Mouse (Mus musculus) liver, embryonic 16.5 days (tissue): ENCODE data around the gene Eml3. TPM values are rescaled to one million over a fixed set of nuclear protein-coding genes. Genes with fewer than 3 reads are reported as not detected.
A peak's percentile ranks its signal among the peaks of the same experiment; 100 is the strongest.

ENCODE experiments used
- ATAC-seq: fragments of 200-750 bp; cut with Nextera tagmentation; 2 replicates; pipeline ENCODE4 v1.8.0; 2017; ENCODE audit warnings: low read depth, mild to moderate bottlenecking, moderate number of reproducible peaks, moderate library complexity
- H3K27ac ChIP-seq: fragments of 300-500 bp; sonication (generic); 2 replicates; pipeline ENCODE4 v1.5.1; 2014; ENCODE audit warnings: mild to moderate bottlenecking, low read length
- H3K27me3 ChIP-seq: fragments of 300-500 bp; sonication (generic); 2 replicates; pipeline ENCODE4 v1.6.1; 2014; ENCODE audit warnings: low read depth, low read length, mixed read lengths; ENCODE audit not compliant: control insufficient read depth, insufficient read depth
- H3K36me3 ChIP-seq: fragments of 300-500 bp; sonication (generic); 2 replicates; pipeline ENCODE4 v1.6.1; 2014; ENCODE audit warnings: mild to moderate bottlenecking; ENCODE audit not compliant: control insufficient read depth, insufficient read depth
- H3K4me1 ChIP-seq: fragments of 300-500 bp; sonication (generic); 2 replicates; pipeline ENCODE4 v1.6.1; 2014; ENCODE audit warnings: low read depth, low read length, mixed read lengths; ENCODE audit not compliant: control insufficient read depth
- H3K4me2 ChIP-seq: fragments of 300-500 bp; sonication (generic); 2 replicates; pipeline ENCODE4 v1.6.1; 2014; ENCODE audit warnings: low read depth, low read length, mixed read lengths
- H3K4me3 ChIP-seq: fragments of 300-500 bp; sonication (generic); 2 replicates; pipeline ENCODE4 v1.5.1; 2014; ENCODE audit warnings: low read depth, mild to moderate bottlenecking, low read length
- H3K9ac ChIP-seq: fragments of 300-500 bp; sonication (generic); 2 replicates; pipeline ENCODE4 v1.6.1; 2014; ENCODE audit warnings: low read depth, low read length
- H3K9me3 ChIP-seq: fragments of 300-500 bp; sonication (generic); replicated peaks from 2 replicates; pipeline ENCODE4 v1.6.1; 2016; ENCODE audit warnings: low read length; ENCODE audit not compliant: control insufficient read depth
- WGBS: fragments of 180-500 bp; shearing (Covaris S2); extraction: QIAGEN DNeasy Blood & Tissue Kit; methylation state at CpG from one replicate; pipeline ENCODE4 v1.1.7; 2014; ENCODE audit not compliant: insufficient replicate concordance; 5-methylcytosine and 5-hydroxymethylcytosine counted together
- polyA plus RNA-seq: library from polyadenylated mRNA; unstranded; fragments of >200 nt; fragmentation: Nextera tagmentation; extraction: Ambion mirVana; gene quantifications from 2 replicates; pipeline ENCODE4 v1.2.1, GENCODE M21; 2015

Gene Eml3
- polyA plus RNA-seq, result 11.4 and 12.8 TPM in 2 replicates

DNA sequence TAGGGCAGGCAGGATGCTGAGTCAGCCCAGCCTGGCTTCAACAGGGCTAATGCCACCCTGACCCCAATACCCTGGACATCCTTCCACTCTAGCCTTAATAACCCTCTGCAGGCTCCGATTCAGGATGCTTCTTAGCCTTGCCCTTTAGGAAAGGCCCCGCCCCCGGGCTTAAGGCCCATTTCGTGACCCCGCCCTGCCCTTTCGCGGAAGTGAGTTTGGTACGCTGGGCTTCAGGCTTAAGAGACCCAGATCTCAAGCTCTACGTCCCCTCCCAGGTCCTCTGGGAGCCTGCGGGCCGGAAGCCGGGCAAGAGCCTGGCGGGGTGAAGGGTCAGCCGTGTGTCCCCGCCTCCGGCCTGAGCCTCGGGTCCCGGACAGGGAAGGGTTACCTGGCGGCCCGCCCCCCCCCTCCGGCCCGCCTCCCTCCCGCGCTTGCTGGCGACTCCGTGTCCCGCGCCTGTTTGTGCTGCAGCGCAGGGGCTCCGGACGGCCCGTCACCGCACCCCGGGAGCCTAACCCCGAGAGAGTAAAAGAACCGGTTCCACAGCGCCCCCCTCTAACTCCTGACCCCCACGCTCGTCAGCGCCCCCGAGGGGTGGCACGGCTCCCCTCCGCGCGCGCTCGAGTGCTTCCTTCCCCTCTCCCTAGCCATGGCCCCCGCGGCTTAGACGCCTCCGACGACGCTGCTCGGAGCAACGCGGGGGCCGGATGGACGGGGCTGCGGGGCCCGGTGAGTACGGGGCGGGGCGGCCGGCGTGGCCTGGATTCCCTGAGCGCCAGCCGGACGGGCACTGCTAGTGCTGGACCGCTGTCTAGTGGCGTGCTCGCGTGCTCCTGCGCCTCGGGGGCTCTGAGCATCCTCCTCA lies at the start of gene Eml3, which contains the start of gene Rom1:
Gene Eml3 (plus strand): TSS at position 329 of the 865 bp plus-strand sequence.
Gene Rom1 (minus strand): TSS at position 133 of the 865 bp plus-strand sequence.
- Histone ChIP-seq H3K27ac (peak within 1 kb of the TSS; percentile 91), H3K9ac (peak within 1 kb of the TSS; percentile 88), H3K4me2 (peak within 1 kb of the TSS; percentile 99), H3K4me3 (peak within 1 kb of the TSS; percentile 90), H3K4me1 (peaks cover 41% of the 10 kb centered on the region), H3K9me3 (no peaks in the 10 kb centered on the region), H3K36me3 (peaks cover 5% of the 10 kb centered on the region; the same call in 1 of the 2 replicates), H3K27me3 (no peaks in the 10 kb centered on the region)
- WGBS, result under 1% methylated on average over 70 of the region's 74 CpGs
- ATAC-seq, result peak; percentile 76

DNA sequence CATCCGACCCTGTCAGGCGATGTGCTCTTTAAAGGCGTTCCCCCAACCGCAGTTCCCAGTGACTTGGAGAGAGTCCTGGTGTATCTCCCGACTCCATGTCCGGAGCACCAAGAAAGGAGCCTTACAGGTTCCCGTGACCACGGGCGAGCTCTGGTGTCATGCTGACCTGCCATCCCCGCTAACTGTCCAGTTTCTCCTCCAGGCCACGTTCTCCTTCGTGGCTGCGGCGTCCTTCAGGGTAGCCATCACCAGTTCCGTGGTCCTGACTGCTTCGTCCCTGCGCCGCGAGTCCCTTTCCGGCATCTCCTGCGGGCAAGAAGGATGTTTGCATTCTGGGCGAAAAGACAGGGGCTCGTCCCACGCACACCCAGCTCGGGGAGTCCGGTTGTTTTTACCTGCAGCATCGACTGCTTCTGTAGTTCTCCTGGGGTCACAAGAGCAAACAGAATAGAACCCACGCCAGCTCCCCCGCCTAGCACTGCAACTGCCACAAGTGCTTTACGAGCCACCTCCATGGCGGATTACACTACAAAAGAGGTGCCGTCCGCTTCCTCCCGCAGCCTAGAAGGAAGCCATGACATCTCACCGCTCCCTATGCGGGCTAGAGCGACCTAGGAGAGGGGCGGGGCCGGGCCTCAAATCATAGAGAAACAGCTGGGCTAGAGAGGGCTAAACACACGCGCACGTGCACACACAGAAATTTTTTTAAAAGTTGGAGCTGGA lies 48.9 kb upstream of the Eml3 start, which contains the start of gene Uqcc3:
Gene Uqcc3 (minus strand): TSS at position 613 of the 723 bp plus-strand sequence.
- peak; percentile 98 for ATAC-seq
- Histone ChIP-seq H3K4me2 (peak within 1 kb of the TSS; percentile 87), H3K4me1 (peaks cover 13% of the 10 kb centered on the region), H3K9ac (peak within 1 kb of the TSS; percentile 93), H3K36me3 (peaks cover 14% of the 10 kb centered on the region), H3K9me3 (no peaks in the 10 kb centered on the region), H3K27me3 (no peaks in the 10 kb centered on the region), H3K27ac (peak within 1 kb of the TSS; percentile 81), H3K4me3 (peak within 1 kb of the TSS; percentile 89)
- under 1% methylated on average over 42 of the region's 42 CpGs for WGBS

DNA sequence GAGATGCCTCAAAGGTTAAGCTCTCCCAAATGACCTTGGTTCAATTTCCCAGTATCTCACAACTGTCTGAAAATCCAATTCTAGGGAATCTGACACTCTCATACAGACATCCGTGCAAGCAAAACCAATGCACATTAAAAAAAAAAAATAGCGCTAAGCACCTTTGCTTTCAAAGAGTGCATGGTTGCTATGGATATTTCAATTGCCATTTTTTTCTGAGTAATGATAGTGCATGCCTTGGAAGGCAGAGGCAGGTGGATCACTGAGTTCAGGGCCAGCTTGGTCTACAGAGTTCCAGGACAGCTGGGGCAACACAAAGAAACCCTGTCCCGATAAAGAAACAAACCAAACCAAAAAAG lies 48.3 kb upstream of the Eml3 start:
- no peaks in the 10 kb centered on the region for H3K27me3 ChIP-seq
- H3K4me3 ChIP-seq, result peak overlapping the region; percentile 89
- WGBS, result 7% methylated on average over 3 of the region's 3 CpGs
- peak overlapping the region; percentile 87 for H3K4me2 ChIP-seq
- H3K9me3 ChIP-seq, result no peaks in the 10 kb centered on the region
- peaks cover 13% of the 10 kb centered on the region for H3K4me1 ChIP-seq
- H3K27ac ChIP-seq, result peak overlapping the region; percentile 81; the same call in 1 of the 2 replicates
- H3K36me3 ChIP-seq, result peaks cover 10% of the 10 kb centered on the region
- no peak for ATAC-seq
- H3K9ac ChIP-seq, result peak overlapping the region; percentile 93

DNA sequence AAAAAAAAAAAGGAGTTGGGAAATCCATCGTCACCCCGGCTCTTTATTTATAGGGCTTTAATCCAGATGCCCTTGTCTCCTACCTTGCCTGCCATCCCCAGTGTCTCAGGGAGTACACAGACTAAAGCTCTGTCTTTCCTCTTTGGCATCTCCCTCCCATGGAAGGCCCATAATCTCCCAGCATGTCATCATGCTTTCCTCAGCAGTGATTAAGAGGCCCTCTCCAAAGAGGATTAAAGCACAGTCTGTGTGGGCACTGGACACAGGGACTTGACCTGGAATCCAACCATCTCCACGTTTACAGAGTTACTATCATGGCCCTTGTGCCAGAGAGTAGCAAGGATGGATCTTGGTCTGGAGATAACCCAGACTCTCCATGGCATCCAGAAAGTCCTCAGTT lies 45.7 kb upstream of the Eml3 start, which contains the start of the genes Lbhd1 and Gm49403:
Gene Lbhd1 (plus strand): TSS at position 117 of the 400 bp plus-strand sequence.
Gene Gm49403 (plus strand): TSS at position 315 of the 400 bp plus-strand sequence.
- 68% methylated on average over 3 of the region's 3 CpGs for WGBS
- no peaks in the 10 kb centered on the region for H3K9me3 ChIP-seq
- H3K9ac ChIP-seq, result no peak within 1 kb of the TSS
- no peaks in the 10 kb centered on the region for H3K36me3 ChIP-seq
- ATAC-seq, result no peak
- no peak within 1 kb of the TSS for H3K4me3 ChIP-seq
- H3K4me2 ChIP-seq, result no peak within 1 kb of the TSS
- H3K4me1 ChIP-seq, result peaks cover 18% of the 10 kb centered on the region
- H3K27me3 ChIP-seq, result no peaks in the 10 kb centered on the region
- H3K27ac ChIP-seq, result no peak within 1 kb of the TSS

DNA sequence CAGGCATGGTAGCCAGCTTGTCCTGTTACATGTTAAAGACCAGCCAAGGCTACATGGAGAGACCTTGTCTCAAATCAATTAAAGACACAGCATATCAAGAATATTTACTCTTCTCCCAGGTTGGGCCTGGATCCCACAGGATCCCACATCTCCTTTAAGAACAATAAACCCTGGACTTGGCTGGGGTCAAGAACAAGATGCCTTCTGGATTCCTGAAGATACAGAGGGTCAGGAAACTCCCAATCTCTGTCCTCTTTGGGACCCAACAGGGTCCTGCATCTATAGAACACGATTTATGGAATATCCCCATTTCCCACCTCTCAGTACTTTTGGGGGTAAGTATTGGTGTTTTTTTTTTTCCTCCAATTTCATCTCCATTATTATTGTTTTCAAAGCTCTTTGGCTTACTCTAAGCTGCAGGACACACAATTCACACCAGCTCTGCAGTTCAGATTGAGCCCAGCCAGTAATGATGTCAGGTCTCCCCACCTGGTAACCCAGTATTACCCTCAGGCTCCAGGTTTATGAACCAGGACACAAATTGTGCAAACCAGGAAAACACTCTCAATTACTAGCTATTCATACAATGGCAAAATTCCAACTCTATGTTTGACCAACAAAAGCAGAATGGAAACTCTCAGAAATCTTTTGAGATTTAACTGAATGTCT lies 42.3 kb upstream of the Eml3 start:
- peaks cover 12% of the 10 kb centered on the region for H3K4me1 ChIP-seq
- peak overlapping the region; percentile 86; the same call in 1 of the 2 replicates for H3K4me3 ChIP-seq
- 38% methylated on average over 1 of the region's 1 CpGs for WGBS
- no peak overlapping the region for H3K9ac ChIP-seq
- H3K36me3 ChIP-seq, result no peaks in the 10 kb centered on the region
- no peak overlapping the region for H3K27ac ChIP-seq
- H3K9me3 ChIP-seq, result no peaks in the 10 kb centered on the region
- no peaks in the 10 kb centered on the region for H3K27me3 ChIP-seq
- no peak for ATAC-seq
- H3K4me2 ChIP-seq, result peak overlapping the region; percentile 84

DNA sequence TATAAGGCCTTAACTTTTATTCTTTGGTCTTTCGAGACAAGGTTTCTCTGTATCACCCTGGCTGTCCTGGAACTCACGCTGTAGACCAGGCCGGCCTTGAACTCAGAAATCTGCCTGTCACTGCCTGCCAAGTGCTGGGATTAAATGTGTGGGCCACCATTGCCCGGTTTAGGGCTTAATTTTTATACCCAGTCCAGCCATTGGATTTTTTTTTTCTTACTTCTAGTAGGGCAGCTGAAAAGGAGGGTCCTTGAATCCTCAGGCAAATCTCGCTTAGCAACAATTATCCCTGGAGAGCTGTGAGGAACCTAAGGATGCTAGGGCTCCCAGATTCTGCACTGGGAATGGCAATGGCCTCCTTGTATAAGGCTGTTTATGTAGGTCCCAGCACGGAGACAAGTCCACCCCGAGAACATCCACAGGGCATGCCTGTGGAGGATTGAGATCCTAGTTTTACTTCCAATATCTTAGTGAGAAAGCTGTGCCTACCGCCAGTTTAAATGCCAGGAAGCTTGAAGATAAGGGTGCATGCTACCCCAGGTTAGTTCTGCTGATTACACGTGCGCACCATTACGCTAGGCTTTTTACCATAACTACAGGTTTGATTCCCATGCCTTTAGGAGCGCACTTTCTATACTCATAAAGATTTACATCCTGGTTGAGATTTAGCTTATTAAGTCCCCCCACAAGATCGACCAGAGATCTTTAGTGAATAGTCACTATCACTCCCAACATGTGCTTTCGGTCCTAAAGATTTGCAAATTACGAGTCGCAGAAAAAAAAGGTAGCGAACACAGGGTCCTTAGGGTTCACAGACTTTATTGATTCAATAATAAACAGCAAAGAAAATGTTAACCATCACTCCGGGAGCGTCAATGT lies 41.5 kb upstream of the Eml3 start:
- H3K27me3 ChIP-seq, result no peaks in the 10 kb centered on the region
- no peaks in the 10 kb centered on the region for H3K9me3 ChIP-seq
- H3K4me2 ChIP-seq, result peak overlapping the region; percentile 84
- peak overlapping the region; percentile 88 for H3K9ac ChIP-seq
- no peak for ATAC-seq
- no peaks in the 10 kb centered on the region for H3K36me3 ChIP-seq
- H3K27ac ChIP-seq, result peak overlapping the region; percentile 73
- peaks cover 12% of the 10 kb centered on the region for H3K4me1 ChIP-seq
- 11% methylated on average over 19 of the region's 19 CpGs for WGBS
- peak overlapping the region; percentile 86 for H3K4me3 ChIP-seq

DNA sequence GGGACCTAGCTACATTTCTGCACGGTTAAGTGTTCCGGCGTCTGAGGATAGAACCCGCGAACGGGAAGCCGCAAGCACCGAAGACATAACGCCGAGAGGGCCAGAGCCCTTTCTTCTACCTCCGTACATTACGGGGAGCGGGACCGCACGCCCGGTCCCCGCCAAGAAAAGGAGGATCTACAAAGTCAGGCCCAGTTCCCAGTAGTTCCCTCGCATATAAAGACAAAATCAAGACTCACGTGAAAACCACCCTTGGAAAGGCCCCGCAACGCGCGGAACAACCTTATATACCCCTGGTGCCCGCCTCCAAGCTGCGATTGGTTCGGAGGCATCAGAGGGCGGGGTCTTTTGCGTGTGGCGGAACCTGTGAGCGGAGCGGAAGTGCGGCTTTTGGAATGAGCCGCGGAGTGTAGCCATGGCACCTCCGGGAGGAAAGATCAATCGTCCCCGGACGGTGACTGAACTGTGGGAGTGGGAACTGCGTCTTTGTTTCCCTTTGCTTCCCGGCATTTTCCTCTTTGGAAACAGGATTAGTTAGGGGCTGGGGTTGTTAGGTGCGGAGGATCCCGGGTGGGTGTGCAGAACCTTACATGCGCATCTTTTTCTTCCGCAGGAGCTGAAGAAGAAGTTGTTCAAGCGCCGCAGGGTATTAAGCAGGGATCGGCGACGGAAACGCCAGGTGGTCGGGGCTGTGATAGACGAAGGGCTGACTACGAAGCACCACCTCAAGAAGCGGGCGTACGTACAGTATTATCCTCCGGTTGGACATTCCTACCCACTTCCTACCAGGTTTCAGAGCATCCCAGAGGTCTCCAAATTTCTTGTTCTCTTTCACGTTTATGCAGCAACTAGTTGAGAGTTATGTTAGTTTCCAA lies 40.6 kb upstream of the Eml3 start, which contains the start of the genes 1810009A15Rik and Gm49416:
Gene 1810009A15Rik (plus strand): TSS at position 343 of the 875 bp plus-strand sequence.
Gene Gm49416 (plus strand): TSS at position 416 of the 875 bp plus-strand sequence.
- Histone ChIP-seq H3K9ac (peak within 1 kb of the TSS; percentile 88), H3K27me3 (no peaks in the 10 kb centered on the region), H3K4me2 (peak within 1 kb of the TSS; percentile 84), H3K9me3 (no peaks in the 10 kb centered on the region), H3K4me1 (peaks cover 15% of the 10 kb centered on the region), H3K27ac (peak within 1 kb of the TSS; percentile 85), H3K36me3 (no peaks in the 10 kb centered on the region), H3K4me3 (peak within 1 kb of the TSS; percentile 86)
- ATAC-seq, result peak; percentile 93
- WGBS, result 1% methylated on average over 58 of the region's 58 CpGs
